Mouse (Mus musculus): ENCODE data around the gene Igfbp1. TPM values are rescaled to one million over a fixed set of nuclear protein-coding genes. Genes with fewer than 3 reads are reported as not detected.

Igfbp1 gene
- total RNA-seq, 2 experiments from 2014 or later, result not detected

DNA sequence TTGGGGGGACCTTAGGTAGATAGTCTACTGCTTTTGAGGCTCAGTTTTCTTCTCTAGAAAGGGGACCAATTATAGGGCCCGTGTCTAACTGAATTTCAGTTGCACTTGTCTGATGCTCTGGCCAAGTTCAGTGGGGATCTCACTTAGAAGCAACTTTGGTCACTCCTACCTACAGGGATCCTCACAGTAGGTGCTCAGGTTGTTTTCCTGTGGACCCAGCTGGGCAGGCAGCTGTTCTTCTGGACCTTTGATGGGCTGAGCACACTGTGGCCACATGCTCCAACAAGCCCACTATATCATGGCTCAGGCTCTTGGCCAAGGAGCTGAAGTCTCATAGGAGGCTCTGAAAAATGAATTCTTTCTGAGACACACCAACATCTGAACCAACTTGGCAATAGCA lies 47.2 kb downstream of the Igfbp1 start:
- intact Hi-C loops (cut with DNase I), result no loop called here
- Histone ChIP-seq H3K4me3 (no peak overlapping the region), H3K27ac (no peak overlapping the region)
- TF ChIP-seq CTCF (IDR thresholded peaks at IDR 0.05), result no peak
- no peak for DNase-seq

DNA sequence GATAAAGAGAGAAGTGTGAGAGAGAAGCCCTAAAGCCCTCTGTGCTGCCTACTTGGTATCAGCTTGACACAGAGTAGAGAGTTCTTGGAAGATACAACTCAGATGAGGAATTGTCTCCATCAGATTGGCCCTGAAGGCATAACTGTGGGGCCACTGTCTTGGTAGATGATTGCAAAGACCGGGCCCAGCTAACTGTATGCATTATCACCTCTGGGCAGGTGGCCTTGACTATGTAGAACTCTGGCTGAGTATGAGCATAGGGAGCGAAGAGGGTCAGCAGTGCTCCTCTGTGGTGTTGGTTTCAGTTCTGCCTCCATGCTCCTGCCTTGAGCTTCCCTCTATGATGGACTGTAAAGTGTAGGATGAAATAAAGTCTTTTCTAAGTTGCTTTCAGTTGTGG lies 52.8 kb downstream of the Igfbp1 start:
- no peak for TF ChIP-seq CTCF (IDR thresholded peaks at IDR 0.05)

DNA sequence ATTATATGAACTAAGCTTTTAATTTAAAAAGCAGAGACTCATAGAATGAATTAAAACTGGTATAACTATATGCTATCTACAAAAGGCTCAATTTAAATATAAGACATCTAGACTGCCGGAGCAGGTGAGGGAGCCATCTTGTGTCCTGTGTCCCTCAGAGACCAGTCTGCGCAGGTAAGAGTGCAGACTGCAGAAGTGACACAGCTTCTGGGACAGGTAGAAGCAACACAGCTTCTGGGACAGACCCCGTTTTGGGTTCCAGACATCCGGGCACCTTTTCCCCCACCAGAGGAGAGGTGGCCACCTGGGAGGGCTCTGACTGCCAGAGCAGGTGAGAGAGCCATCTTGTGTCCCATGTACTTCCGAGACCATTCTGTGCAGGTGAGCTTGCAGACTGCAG lies 53.3 kb downstream of the Igfbp1 start:
- TF ChIP-seq CTCF (IDR thresholded peaks at IDR 0.05), result no peak
- DNase-seq, result no peak
- intact Hi-C loops (cut with DNase I), result no loop called here
- no peak overlapping the region for H3K27ac ChIP-seq
- H3K4me3 ChIP-seq, result no peak overlapping the region

More for the DNA sequence above, 52.8 kb downstream of the Igfbp1 start:
- no peak overlapping the region for H3K27ac ChIP-seq
- intact Hi-C loops (cut with DNase I), result no loop called here
- H3K4me3 ChIP-seq, result no peak overlapping the region
- DNase-seq, result no peak

Other genes with a start within 250 kb of the Igfbp1 start
- under 1 TPM; 0.79 to 0.89 TPM for gene Adcy1, start 134.3 kb upstream of the Igfbp1 start, total RNA-seq (2021)
- gene Gm11985, start 9.2 kb upstream of the Igfbp1 start, total RNA-seq (2021), result not detected
- 10 to 100 TPM; 10.7 to 18.1 TPM for gene Igfbp3, start 16.1 kb downstream of the Igfbp1 start, total RNA-seq (2021)

All from gastrocnemius, adult 2 months (tissue).